Mouse (Mus musculus): ENCODE measurements around the gene Ski. TPM values are rescaled to one million over a fixed set of nuclear protein-coding genes. Genes with fewer than 3 reads are reported as not detected.
A peak's percentile ranks its signal among the peaks of the same experiment; 100 is the strongest.

Ski gene
- polyA plus RNA-seq, 1 experiment from 2014 or later = 15.8 TPM

DNA sequence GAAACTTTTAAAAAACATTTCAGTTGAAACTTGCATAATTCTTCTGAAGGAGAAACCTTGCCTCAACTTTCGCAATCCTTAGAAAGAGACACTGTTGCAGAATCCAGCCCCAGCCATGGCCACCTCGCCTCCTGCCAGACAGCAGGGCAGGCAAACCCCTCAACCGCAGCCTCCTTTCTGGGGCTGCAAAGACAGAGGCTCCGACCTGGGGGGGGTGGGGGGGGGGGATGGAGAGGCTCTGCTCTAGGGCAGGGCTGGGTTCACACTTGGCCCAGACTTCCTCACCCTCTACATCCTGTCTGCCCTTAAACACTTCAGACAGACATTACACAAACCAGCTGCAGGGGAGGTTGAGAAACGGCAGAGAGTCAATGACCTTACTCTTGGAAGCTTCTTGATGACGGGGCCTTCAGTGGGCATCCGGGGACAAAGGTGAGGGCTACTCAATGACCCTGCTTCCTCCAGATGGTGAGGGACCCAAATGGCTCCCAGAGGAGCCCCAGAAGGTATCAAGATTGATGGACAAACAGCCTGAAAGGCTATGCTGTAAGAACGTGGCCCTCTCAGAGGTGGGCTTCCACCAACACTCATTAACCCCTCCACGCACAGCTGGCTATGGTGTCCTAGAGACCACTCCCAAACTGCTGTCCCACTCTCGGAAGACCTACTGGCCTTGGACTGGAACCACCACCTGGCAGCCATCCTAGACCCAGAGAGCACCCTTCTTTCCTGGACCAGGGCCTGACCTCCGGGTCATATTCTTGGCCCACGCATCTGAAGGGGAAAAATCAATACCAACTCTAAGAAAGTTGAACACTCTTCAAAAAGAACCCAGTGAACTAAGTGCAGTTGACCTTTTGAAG lies 4.9 kb downstream of the Ski start:
- H3K27me3 ChIP-seq (ENCODE audit: control insufficient read depth, insufficient read depth, low read depth, low read length) = no peaks in the 10 kb centered on the region
- WGBS = 33% methylated on average over 12 of the region's 12 CpGs
- H3K27ac ChIP-seq (ENCODE audit: low read length) = peak overlapping the region; percentile 50
- peak overlapping the region; percentile 17; the same call in 1 of the 2 replicates for H3K9ac ChIP-seq (ENCODE audit: low read length)
- no peak overlapping the region for H3K4me3 ChIP-seq (ENCODE audit: low read length)
- no peaks in the 10 kb centered on the region for H3K36me3 ChIP-seq (ENCODE audit: control insufficient read depth, insufficient read depth, low read length)
- H3K9me3 ChIP-seq (ENCODE audit: control insufficient read depth, low read length) = no peaks in the 10 kb centered on the region
- H3K4me2 ChIP-seq (ENCODE audit: low read depth, low read length) = peak overlapping the region; percentile 97
- H3K4me1 ChIP-seq (replicated peaks; ENCODE audit: control insufficient read depth, insufficient read depth, low read length) = peaks cover 68% of the 10 kb centered on the region
- no peak for ATAC-seq (ENCODE audit: low read depth)

GRCm38 (mm10) chr4:155215773-155216630 lies 6.4 kb downstream of the Ski start:
- Histone ChIP-seq H3K4me1 (replicated peaks; ENCODE audit: control insufficient read depth, insufficient read depth, low read length) (peaks cover 68% of the 10 kb centered on the region), H3K27ac (ENCODE audit: low read length) (peak overlapping the region; percentile 6), H3K9me3 (ENCODE audit: control insufficient read depth, low read length) (no peaks in the 10 kb centered on the region), H3K36me3 (ENCODE audit: control insufficient read depth, insufficient read depth, low read length) (no peaks in the 10 kb centered on the region), H3K27me3 (ENCODE audit: control insufficient read depth, insufficient read depth, low read depth, low read length) (no peaks in the 10 kb centered on the region), H3K4me2 (ENCODE audit: low read depth, low read length) (peak overlapping the region; percentile 38), H3K4me3 (ENCODE audit: low read length) (no peak overlapping the region), H3K9ac (ENCODE audit: low read length) (peak overlapping the region; percentile 16; the same call in 1 of the 2 replicates)
- peak; percentile 20; the same call in 1 of the 2 replicates for ATAC-seq (ENCODE audit: low read depth)
- 38% methylated on average over 12 of the region's 12 CpGs for WGBS

DNA sequence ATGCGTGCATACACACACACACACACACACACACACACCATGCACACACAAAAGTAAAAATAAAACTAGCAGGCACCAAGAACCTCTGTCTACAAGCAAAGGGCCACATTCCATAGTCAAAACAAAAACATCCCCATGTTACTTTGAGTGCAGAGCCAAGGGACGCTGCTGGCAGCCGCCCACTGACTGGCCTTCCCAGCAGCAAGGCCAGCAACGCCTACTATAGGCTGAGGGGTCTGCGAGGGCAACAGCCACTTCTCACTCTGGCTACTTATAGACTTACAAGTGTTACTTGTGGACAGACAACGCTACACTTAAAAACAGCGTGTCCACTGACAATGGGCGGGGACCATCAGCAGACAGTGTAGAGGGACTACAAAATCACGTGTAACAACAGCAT lies 7.2 kb downstream of the Ski start:
- Histone ChIP-seq H3K36me3 (ENCODE audit: control insufficient read depth, insufficient read depth, low read length) (0 out of 2 replicates have a peak, but pooled peaks cover 2% of the 10 kb centered on the region), H3K9me3 (ENCODE audit: control insufficient read depth, low read length) (no peaks in the 10 kb centered on the region), H3K4me2 (ENCODE audit: low read depth, low read length) (peak overlapping the region; percentile 38), H3K4me3 (ENCODE audit: low read length) (no peak overlapping the region), H3K27me3 (ENCODE audit: control insufficient read depth, insufficient read depth, low read depth, low read length) (no peaks in the 10 kb centered on the region), H3K27ac (ENCODE audit: low read length) (peak overlapping the region; percentile 40; the same call in 1 of the 2 replicates), H3K4me1 (replicated peaks; ENCODE audit: control insufficient read depth, insufficient read depth, low read length) (peaks cover 67% of the 10 kb centered on the region), H3K9ac (ENCODE audit: low read length) (no peak overlapping the region)
- 34% methylated on average over 9 of the region's 9 CpGs for WGBS
- peak; percentile 29 for ATAC-seq (ENCODE audit: low read depth)

DNA sequence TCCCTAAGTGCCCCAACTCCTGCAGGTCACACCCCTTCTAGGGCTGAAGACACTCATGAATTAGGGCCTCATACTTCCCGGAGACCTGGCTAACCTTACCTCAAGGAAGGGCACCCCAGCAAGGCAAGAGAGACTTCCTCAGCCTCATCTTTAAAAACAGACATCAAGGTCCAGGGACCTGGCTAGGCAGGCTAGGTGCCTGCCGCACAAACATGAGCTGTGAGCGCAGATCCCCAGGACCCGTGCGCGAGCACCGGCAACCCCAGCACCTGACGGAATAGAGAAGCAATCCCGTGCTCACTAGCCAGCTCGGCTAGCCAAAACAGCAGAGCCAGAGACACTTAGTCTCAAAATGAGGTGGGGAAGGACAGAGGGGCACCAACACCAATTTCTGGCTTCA lies 7.6 kb downstream of the Ski start:
- H3K4me2 ChIP-seq (ENCODE audit: low read depth, low read length) = no peak overlapping the region
- 57% methylated on average over 10 of the region's 10 CpGs for WGBS
- 0 out of 2 replicates have a peak, but pooled peaks cover 2% of the 10 kb centered on the region for H3K36me3 ChIP-seq (ENCODE audit: control insufficient read depth, insufficient read depth, low read length)
- ATAC-seq (ENCODE audit: low read depth) = no peak
- no peaks in the 10 kb centered on the region for H3K27me3 ChIP-seq (ENCODE audit: control insufficient read depth, insufficient read depth, low read depth, low read length)
- 0 out of 2 replicates have a peak overlapping the region, but pooled peaks have one; percentile 5 for H3K9ac ChIP-seq (ENCODE audit: low read length)
- H3K27ac ChIP-seq (ENCODE audit: low read length) = no peak overlapping the region
- H3K4me3 ChIP-seq (ENCODE audit: low read length) = no peak overlapping the region
- peaks cover 63% of the 10 kb centered on the region for H3K4me1 ChIP-seq (replicated peaks; ENCODE audit: control insufficient read depth, insufficient read depth, low read length)
- H3K9me3 ChIP-seq (ENCODE audit: control insufficient read depth, low read length) = no peaks in the 10 kb centered on the region

GRCm38 (mm10) chr4:155214188-155214587 lies 8.2 kb downstream of the Ski start:
- Histone ChIP-seq H3K4me3 (ENCODE audit: low read length) (no peak overlapping the region), H3K4me2 (ENCODE audit: low read depth, low read length) (no peak overlapping the region), H3K27ac (ENCODE audit: low read length) (no peak overlapping the region), H3K4me1 (replicated peaks; ENCODE audit: control insufficient read depth, insufficient read depth, low read length) (peaks cover 63% of the 10 kb centered on the region), H3K36me3 (ENCODE audit: control insufficient read depth, insufficient read depth, low read length) (0 out of 2 replicates have a peak, but pooled peaks cover 2% of the 10 kb centered on the region), H3K9me3 (ENCODE audit: control insufficient read depth, low read length) (no peaks in the 10 kb centered on the region), H3K27me3 (ENCODE audit: control insufficient read depth, insufficient read depth, low read depth, low read length) (no peaks in the 10 kb centered on the region), H3K9ac (ENCODE audit: low read length) (0 out of 2 replicates have a peak overlapping the region, but pooled peaks have one; percentile 5)
- 73% methylated on average over 6 of the region's 6 CpGs for WGBS
- ATAC-seq (ENCODE audit: low read depth) = no peak

GRCm38 (mm10) chr4:155213752-155214054 lies 8.7 kb downstream of the Ski start:
- H3K9ac ChIP-seq (ENCODE audit: low read length) = no peak overlapping the region
- no peaks in the 10 kb centered on the region for H3K27me3 ChIP-seq (ENCODE audit: control insufficient read depth, insufficient read depth, low read depth, low read length)
- H3K27ac ChIP-seq (ENCODE audit: low read length) = no peak overlapping the region
- H3K9me3 ChIP-seq (ENCODE audit: control insufficient read depth, low read length) = no peaks in the 10 kb centered on the region
- H3K4me1 ChIP-seq (replicated peaks; ENCODE audit: control insufficient read depth, insufficient read depth, low read length) = peaks cover 63% of the 10 kb centered on the region
- no peak for ATAC-seq (ENCODE audit: low read depth)
- H3K4me3 ChIP-seq (ENCODE audit: low read length) = no peak overlapping the region
- H3K36me3 ChIP-seq (ENCODE audit: control insufficient read depth, insufficient read depth, low read length) = 0 out of 2 replicates have a peak, but pooled peaks cover 2% of the 10 kb centered on the region
- H3K4me2 ChIP-seq (ENCODE audit: low read depth, low read length) = no peak overlapping the region
- 72% methylated on average over 6 of the region's 6 CpGs for WGBS

GRCm38 (mm10) chr4:155213052-155213751 lies 9.2 kb downstream of the Ski start:
- 0 out of 2 replicates have a peak, but pooled peaks cover 2% of the 10 kb centered on the region for H3K36me3 ChIP-seq (ENCODE audit: control insufficient read depth, insufficient read depth, low read length)
- no peaks in the 10 kb centered on the region for H3K27me3 ChIP-seq (ENCODE audit: control insufficient read depth, insufficient read depth, low read depth, low read length)
- no peak overlapping the region for H3K9ac ChIP-seq (ENCODE audit: low read length)
- H3K4me3 ChIP-seq (ENCODE audit: low read length) = no peak overlapping the region
- H3K4me1 ChIP-seq (replicated peaks; ENCODE audit: control insufficient read depth, insufficient read depth, low read length) = peaks cover 63% of the 10 kb centered on the region
- H3K27ac ChIP-seq (ENCODE audit: low read length) = no peak overlapping the region
- 58% methylated on average over 9 of the region's 9 CpGs for WGBS
- H3K9me3 ChIP-seq (ENCODE audit: control insufficient read depth, low read length) = no peaks in the 10 kb centered on the region
- H3K4me2 ChIP-seq (ENCODE audit: low read depth, low read length) = no peak overlapping the region
- no peak for ATAC-seq (ENCODE audit: low read depth)

GRCm38 (mm10) chr4:155209494-155209893 lies 12.9 kb downstream of the Ski start:
- Histone ChIP-seq H3K9ac (ENCODE audit: low read length) (no peak overlapping the region), H3K36me3 (ENCODE audit: control insufficient read depth, insufficient read depth, low read length) (0 out of 2 replicates have a peak, but pooled peaks cover 2% of the 10 kb centered on the region), H3K27me3 (ENCODE audit: control insufficient read depth, insufficient read depth, low read depth, low read length) (no peaks in the 10 kb centered on the region), H3K27ac (ENCODE audit: low read length) (no peak overlapping the region), H3K4me2 (ENCODE audit: low read depth, low read length) (no peak overlapping the region), H3K4me3 (ENCODE audit: low read length) (no peak overlapping the region), H3K4me1 (replicated peaks; ENCODE audit: control insufficient read depth, insufficient read depth, low read length) (peaks cover 58% of the 10 kb centered on the region), H3K9me3 (ENCODE audit: control insufficient read depth, low read length) (no peaks in the 10 kb centered on the region)
- ATAC-seq (ENCODE audit: low read depth) = no peak
- WGBS = 91% methylated on average over 5 of the region's 5 CpGs

Data from lung, embryonic 16.5 days (tissue).